Mouse (Mus musculus): ENCODE measurements around the gene Ugt1a5. TPM values are rescaled to one million over a fixed set of nuclear protein-coding genes. Genes with fewer than 3 reads are reported as not detected.
"Not testable (repeated sequence)": the region's sequence is repeated elsewhere in the genome, so short reads cannot be mapped to it uniquely, and the experiment has no call there.

Gene Ugt1a5
- under 1 TPM in 1 of 4 experiments, not detected in 3; 0.17 TPM for total RNA-seq (2022)

GRCm38 (mm10) chr1:88165711-88166110, at the start of gene Ugt1a5:
TSS of gene Ugt1a5 (plus strand) at chr1:88166012.
- no peak for DNase-seq (ENCODE audit: low spot score in 2 of 2)

GRCm38 (mm10) chr1:88120550-88120949, 45.3 kb upstream of the Ugt1a5 start:
- DNase-seq (ENCODE audit: low spot score in 2 of 2), result not testable (repeated sequence)

DNA sequence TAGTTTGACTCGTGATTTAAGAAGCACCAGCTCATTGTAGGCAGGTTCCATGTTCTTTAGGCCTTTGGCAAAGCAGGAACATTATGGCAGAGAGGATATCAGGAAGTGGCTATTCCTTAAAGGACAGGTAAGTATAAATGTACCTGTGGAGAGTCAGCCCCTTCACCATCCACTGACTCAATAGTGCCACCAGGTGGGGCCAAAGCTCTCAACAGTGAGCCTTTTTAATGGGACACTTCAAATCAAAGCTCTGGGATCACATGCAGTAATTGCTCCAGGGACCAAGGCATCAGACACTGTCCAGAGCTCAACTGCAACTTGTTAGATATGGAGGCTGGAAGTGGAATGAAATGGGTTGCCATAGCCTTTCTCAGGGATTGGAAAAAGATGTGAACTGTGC, 44.3 kb upstream of the Ugt1a5 start:
- not testable (repeated sequence) for DNase-seq (ENCODE audit: low spot score in 2 of 2)

DNA sequence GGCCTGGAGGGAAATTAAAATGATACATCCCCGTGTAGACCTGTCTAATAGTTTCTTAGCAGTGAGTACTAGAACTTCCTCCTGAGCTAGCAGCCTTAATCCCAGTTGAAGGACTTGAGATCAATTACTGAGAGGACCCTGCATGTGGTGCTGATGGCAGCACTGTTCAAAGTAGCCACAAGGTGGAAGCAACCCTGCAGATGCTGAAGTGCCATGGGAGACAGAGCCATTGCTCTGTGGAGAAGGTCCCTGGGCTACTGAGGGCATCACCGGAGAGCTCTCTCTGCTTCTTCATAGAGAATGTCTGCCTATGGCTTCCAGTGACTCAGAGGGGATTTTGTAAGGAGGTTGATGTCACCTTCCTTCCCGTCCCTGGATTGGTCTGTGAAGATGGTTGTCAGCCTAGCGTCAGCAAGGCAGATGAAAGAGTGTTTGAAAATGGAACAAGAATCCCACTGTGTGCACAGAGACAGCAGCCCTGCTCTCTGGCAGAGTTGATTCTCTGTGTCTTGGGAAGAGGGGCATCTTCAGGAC, 39.9 kb upstream of the Ugt1a5 start:
- DNase-seq (ENCODE audit: low spot score in 2 of 2), result not testable (repeated sequence)

- DNase-seq (ENCODE audit: low spot score in 2 of 2), result not testable (repeated sequence)
Measured at GRCm38 (mm10) chr1:88129091-88129490, 36.7 kb upstream of the Ugt1a5 start.

GRCm38 (mm10) chr1:88130223-88130622, 35.6 kb upstream of the Ugt1a5 start:
- not testable (repeated sequence) for DNase-seq (ENCODE audit: low spot score in 2 of 2)

- no peak for DNase-seq (ENCODE audit: low spot score in 2 of 2)
Measured at GRCm38 (mm10) chr1:88133908-88134456, 31.8 kb upstream of the Ugt1a5 start.

GRCm38 (mm10) chr1:88134457-88135011, 31.3 kb upstream of the Ugt1a5 start, which contains the start of gene Ugt1a6a:
TSS of gene Ugt1a6a (plus strand) at chr1:88134809.
- DNase-seq (ENCODE audit: low spot score in 2 of 2), result peak in 1 of 2 experiments; percentile 12

GRCm38 (mm10) chr1:88135229-88135904, 30.4 kb upstream of the Ugt1a5 start:
- DNase-seq (ENCODE audit: low spot score in 2 of 2), result not testable (repeated sequence)

GRCm38 (mm10) chr1:88136646-88137045, 29.2 kb upstream of the Ugt1a5 start:
- no peak for DNase-seq (ENCODE audit: low spot score in 2 of 2)

DNA sequence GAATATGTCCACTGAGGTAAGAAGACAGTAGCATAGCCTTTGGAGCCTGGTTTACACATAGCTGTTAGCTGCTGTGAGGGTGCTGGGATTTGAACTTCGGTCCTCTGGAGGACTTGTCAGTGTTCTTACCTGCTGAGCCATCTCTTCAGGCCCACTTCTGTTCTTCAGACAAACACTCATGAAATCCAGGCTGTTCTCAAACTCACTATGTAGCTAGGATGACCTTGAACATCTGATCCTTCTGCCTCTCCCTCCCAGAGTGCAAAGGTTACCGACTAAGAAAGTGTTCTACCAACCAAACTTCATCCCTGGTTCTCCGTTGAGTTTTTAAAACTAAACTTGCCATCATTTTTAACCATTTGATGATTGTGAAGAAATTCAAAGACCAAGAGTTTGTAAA, 28.5 kb upstream of the Ugt1a5 start:
- no peak for DNase-seq (ENCODE audit: low spot score in 2 of 2)

DNA sequence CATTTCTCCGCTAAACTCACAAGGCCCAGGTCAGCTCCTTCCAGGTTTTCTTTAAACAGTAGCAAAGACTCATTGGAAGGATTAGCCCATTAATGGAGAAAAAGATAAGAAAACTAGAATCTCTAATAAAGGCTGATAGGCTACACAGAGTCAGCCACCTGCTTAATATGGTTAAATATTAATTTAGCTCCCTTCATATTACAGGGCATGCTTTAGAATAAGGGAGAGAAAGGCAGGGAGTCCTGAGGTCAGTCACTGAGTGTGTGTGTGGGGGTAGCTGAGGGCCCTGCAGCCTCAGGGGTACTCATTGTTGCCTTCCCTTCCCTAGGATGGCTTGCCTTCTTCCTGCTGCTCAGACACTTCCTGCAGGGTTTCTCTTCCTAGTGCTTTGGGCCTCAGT, 27.7 kb upstream of the Ugt1a5 start:
- no peak for DNase-seq (ENCODE audit: low spot score in 2 of 2)

DNA sequence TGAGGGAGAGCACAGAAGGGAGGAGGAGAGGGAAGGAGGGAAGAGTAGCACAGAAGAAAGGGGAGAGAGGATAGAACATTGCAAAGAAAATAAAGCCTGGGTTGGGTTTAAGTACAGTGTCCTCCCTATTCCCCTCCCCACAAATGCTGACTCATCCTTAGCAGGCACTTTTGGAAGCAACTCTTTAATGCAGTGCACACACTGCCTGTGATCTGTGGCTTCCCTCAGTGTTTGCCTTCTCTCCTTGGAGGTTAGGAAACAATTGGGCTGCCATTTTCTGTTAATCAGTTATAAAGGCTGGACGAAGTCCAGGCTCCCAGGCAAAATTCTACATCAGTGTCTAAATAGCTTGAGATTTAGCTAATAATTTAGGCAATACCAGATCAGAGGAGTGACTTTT, 25.3 kb upstream of the Ugt1a5 start:
- not testable (repeated sequence) for DNase-seq (ENCODE audit: low spot score in 2 of 2)

DNA sequence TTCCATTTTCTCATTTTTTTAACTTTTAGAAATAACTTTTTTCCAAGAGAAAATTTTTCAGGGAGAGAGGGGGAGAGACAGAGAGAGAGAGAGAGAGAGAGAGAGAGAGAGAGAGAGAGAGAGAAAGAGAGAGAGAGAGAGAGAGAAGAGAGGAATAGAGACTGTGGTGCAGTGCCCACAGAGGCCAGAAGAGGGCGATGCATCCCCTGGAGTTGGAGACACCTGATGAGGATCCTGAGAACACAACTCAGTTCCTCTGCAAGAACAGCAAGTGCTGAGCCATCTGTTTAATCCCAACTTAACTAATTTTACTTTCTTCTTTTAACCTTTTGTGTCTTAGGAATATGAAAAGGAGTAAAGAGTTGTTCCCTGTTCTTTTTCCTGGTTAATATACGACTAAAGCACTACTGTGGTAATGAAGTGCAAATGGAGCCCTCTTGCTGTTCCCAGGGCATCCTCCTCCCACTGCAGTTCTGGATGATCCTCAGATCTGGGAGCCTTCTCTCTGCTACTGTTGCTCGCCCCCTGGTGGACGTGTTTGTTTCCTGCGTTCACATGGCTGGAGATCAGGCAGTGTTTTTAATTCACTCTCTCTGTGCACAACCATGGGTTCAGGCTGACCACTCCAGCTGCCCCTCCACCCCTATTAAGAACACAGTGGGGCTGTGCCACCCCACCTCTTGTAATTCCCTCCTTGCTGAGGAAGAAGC, 21.7 kb upstream of the Ugt1a5 start:
- DNase-seq (ENCODE audit: low spot score in 2 of 2), result not testable (repeated sequence)

- DNase-seq (ENCODE audit: low spot score in 2 of 2), result not testable (repeated sequence)
Measured at GRCm38 (mm10) chr1:88145278-88145677, 20.5 kb upstream of the Ugt1a5 start.

DNA sequence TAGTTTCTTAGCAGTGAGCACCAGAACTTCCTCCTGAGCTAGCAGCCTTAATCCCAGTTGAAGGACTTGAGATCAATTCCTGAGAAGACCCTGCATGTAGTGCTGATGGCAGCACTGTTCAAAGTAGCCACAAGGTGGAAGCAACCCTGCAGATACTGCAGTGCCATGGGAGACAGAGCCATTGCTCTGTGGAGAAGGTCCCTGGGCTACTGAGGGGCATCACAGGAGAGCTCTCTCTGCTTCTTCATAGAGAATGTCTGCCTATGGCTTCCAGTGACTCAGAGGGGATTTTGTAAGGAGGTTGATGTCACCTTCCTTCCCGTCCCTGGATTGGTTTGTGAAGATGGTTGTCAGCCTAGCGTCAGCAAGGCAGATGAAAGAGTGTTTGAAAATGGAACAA, 15.7 kb upstream of the Ugt1a5 start:
- not testable (repeated sequence) for DNase-seq (ENCODE audit: low spot score in 2 of 2)

GRCm38 (mm10) chr1:88158430-88158829, 7.4 kb upstream of the Ugt1a5 start:
- no peak for DNase-seq (ENCODE audit: low spot score in 2 of 2)

DNA sequence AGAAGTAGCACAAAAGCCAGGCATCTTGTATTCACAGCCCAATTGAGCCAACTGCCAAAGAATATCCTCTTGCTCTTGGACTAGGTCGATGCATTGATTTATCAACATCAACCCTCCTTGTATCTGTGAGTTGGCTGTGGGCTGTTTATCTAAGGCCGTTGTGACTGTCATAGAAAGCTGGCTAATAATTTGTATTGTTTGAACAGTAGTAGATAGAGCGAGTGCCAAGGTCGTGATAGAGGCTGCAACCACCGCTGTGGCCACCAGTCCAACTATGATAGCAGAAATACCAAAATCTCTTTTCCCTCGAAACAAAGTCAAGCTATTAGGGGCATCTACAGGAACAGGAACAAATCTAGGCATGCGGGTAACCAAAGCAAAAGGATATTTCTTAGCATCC, 6.4 kb downstream of the Ugt1a5 start:
- DNase-seq (ENCODE audit: low spot score in 2 of 2), result not testable (repeated sequence)

- DNase-seq (ENCODE audit: low spot score in 2 of 2), result no peak
Measured at GRCm38 (mm10) chr1:88179657-88180056, 13.8 kb downstream of the Ugt1a5 start.

- no peak for DNase-seq (ENCODE audit: low spot score in 2 of 2)
Measured at GRCm38 (mm10) chr1:88186325-88186935, 20.6 kb downstream of the Ugt1a5 start.

DNA sequence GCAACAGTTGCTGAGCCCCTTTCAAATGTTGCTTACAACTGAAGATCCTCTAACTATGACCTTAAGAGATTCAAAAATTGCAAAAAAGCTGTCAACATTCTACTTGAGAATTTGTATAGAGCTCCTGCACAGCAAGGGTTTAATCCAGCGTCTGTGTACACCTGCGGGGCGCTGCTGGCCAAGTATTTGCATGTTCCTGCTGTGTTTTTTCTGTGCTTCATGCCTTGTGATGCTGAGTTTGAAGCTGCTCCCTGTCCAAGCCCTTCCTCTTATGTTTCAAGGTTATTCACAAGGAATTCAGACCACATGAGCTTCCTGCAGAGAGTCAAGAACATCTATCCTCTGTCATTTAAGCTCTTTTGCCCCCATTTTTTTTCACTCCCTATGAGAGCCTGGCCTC, 26.3 kb downstream of the Ugt1a5 start:
- DNase-seq (ENCODE audit: low spot score in 2 of 2), result no peak

All from left cerebral cortex, adult 8-10 months (tissue).